Mouse (Mus musculus) hindbrain, embryonic 16.5 days (tissue): ENCODE measurements around the gene Nob1. TPM values are rescaled to one million over a fixed set of nuclear protein-coding genes. Genes with fewer than 3 reads are reported as not detected.

Source experiments
- ATAC-seq: fragments of 200-750 bp; cut with Nextera tagmentation; 2 replicates; pipeline ENCODE4 v1.8.0; 2017; ENCODE audit warnings: moderate TSS enrichment, moderate library complexity
- H3K27ac ChIP-seq: fragments of 300-500 bp; sonication (generic); 2 replicates; pipeline ENCODE4 v1.5.1; 2014; ENCODE audit warnings: low read depth, mild to moderate bottlenecking, control low read depth, low read length, moderate library complexity
- H3K27me3 ChIP-seq: fragments of 300-500 bp; sonication (generic); replicated peaks from 2 replicates; pipeline ENCODE4 v1.6.1; 2014; ENCODE audit warnings: low read length; ENCODE audit not compliant: control insufficient read depth, insufficient read depth
- H3K36me3 ChIP-seq: fragments of 300-500 bp; sonication (generic); 2 replicates; pipeline ENCODE4 v1.6.1; 2014; ENCODE audit warnings: mild to moderate bottlenecking, low read length, moderate library complexity, mixed read lengths; ENCODE audit not compliant: control insufficient read depth, insufficient read depth
- H3K4me1 ChIP-seq: fragments of 300-500 bp; sonication (generic); 2 replicates; pipeline ENCODE4 v1.6.1; 2014; ENCODE audit warnings: low read depth, low read length; ENCODE audit not compliant: control insufficient read depth, insufficient read depth
- H3K4me2 ChIP-seq: fragments of 300-500 bp; sonication (generic); 2 replicates; pipeline ENCODE4 v1.6.1; 2014; ENCODE audit warnings: mild to moderate bottlenecking, low read length, control low read depth, moderate library complexity
- H3K4me3 ChIP-seq: fragments of 300-500 bp; sonication (generic); 2 replicates; pipeline ENCODE4 v1.5.1; 2014; ENCODE audit warnings: mild to moderate bottlenecking, low read length, control low read depth, moderate library complexity
- H3K9ac ChIP-seq: fragments of 300-500 bp; sonication (generic); 2 replicates; pipeline ENCODE4 v1.6.1; 2014; ENCODE audit warnings: low read depth, mild to moderate bottlenecking, control low read depth, low read length, moderate library complexity
- H3K9me3 ChIP-seq: fragments of 300-500 bp; sonication (generic); 2 replicates; pipeline ENCODE4 v1.6.1; 2014; ENCODE audit warnings: mild to moderate bottlenecking, low read length, moderate library complexity; ENCODE audit not compliant: control insufficient read depth
- WGBS: fragments of 180-500 bp; shearing (Covaris S2); extraction: QIAGEN DNeasy Blood & Tissue Kit; methylation state at CpG from one replicate; pipeline ENCODE4 v1.1.7; 2014; 5-methylcytosine and 5-hydroxymethylcytosine counted together
- polyA plus RNA-seq: library from polyadenylated mRNA; unstranded; fragments of >200 nt; fragmentation: Nextera tagmentation; extraction: Ambion mirVana; gene quantifications from 2 replicates; pipeline ENCODE4 v1.2.1, GENCODE M21; 2015

The Nob1 gene
- polyA plus RNA-seq, result 64.2 and 65.2 TPM in 2 replicates

- H3K9ac ChIP-seq, result peak within 1 kb of the TSS; percentile 89
- H3K36me3 ChIP-seq, result peaks cover 18% of the 10 kb centered on the region; the same call in 1 of the 2 replicates
- H3K4me3 ChIP-seq, result peak within 1 kb of the TSS; percentile 90
- H3K27ac ChIP-seq, result peak within 1 kb of the TSS; percentile 70
- WGBS, result under 1% methylated on average over 50 of the region's 50 CpGs
- H3K4me1 ChIP-seq, result peaks cover 14% of the 10 kb centered on the region
- H3K4me2 ChIP-seq, result peak within 1 kb of the TSS; percentile 80
- no peaks in the 10 kb centered on the region for H3K27me3 ChIP-seq
- peak; percentile 99 for ATAC-seq
- no peaks in the 10 kb centered on the region for H3K9me3 ChIP-seq
Observed at GRCm38 (mm10) chr8:107424597-107425229, at the start of gene Nob1. Nob1 (minus strand) TSS chr8:107425051.

GRCm38 (mm10) chr8:107473369-107473768, 48.5 kb upstream of the Nob1 start:
- Histone ChIP-seq H3K36me3 (peaks cover 4% of the 10 kb centered on the region; the same call in 1 of the 2 replicates), H3K4me3 (no peak overlapping the region), H3K4me1 (no peaks in the 10 kb centered on the region), H3K27ac (no peak overlapping the region), H3K9me3 (no peaks in the 10 kb centered on the region), H3K9ac (no peak overlapping the region), H3K27me3 (no peaks in the 10 kb centered on the region), H3K4me2 (no peak overlapping the region)
- WGBS, result 88% methylated on average over 4 of the region's 4 CpGs
- ATAC-seq, result no peak

- no peak overlapping the region for H3K27ac ChIP-seq
- H3K4me2 ChIP-seq, result no peak overlapping the region
- H3K27me3 ChIP-seq, result no peaks in the 10 kb centered on the region
- H3K4me3 ChIP-seq, result no peak overlapping the region
- no peaks in the 10 kb centered on the region for H3K4me1 ChIP-seq
- H3K9ac ChIP-seq, result no peak overlapping the region
- WGBS, result 70% methylated on average over 10 of the region's 10 CpGs
- no peak for ATAC-seq
- H3K36me3 ChIP-seq, result peaks cover 4% of the 10 kb centered on the region; the same call in 1 of the 2 replicates
- H3K9me3 ChIP-seq, result no peaks in the 10 kb centered on the region
Observed at GRCm38 (mm10) chr8:107472403-107473100, 47.7 kb upstream of the Nob1 start.

GRCm38 (mm10) chr8:107470302-107470701, 45.5 kb upstream of the Nob1 start:
- Histone ChIP-seq H3K36me3 (peaks cover 4% of the 10 kb centered on the region; the same call in 1 of the 2 replicates), H3K4me3 (no peak overlapping the region), H3K9me3 (no peaks in the 10 kb centered on the region), H3K4me1 (no peaks in the 10 kb centered on the region), H3K4me2 (no peak overlapping the region), H3K9ac (no peak overlapping the region), H3K27me3 (no peaks in the 10 kb centered on the region), H3K27ac (no peak overlapping the region)
- no peak for ATAC-seq
- 69% methylated on average over 5 of the region's 5 CpGs for WGBS

GRCm38 (mm10) chr8:107468811-107469302, 44.0 kb upstream of the Nob1 start:
- H3K4me2 ChIP-seq, result no peak overlapping the region
- no peak for ATAC-seq
- no peak overlapping the region for H3K4me3 ChIP-seq
- no peaks in the 10 kb centered on the region for H3K4me1 ChIP-seq
- peaks cover 4% of the 10 kb centered on the region; the same call in 1 of the 2 replicates for H3K36me3 ChIP-seq
- WGBS, result 63% methylated on average over 8 of the region's 8 CpGs
- H3K27me3 ChIP-seq, result no peaks in the 10 kb centered on the region
- H3K27ac ChIP-seq, result no peak overlapping the region
- H3K9me3 ChIP-seq, result no peaks in the 10 kb centered on the region
- H3K9ac ChIP-seq, result no peak overlapping the region

- H3K4me3 ChIP-seq, result no peak overlapping the region
- no peak for ATAC-seq
- H3K27ac ChIP-seq, result no peak overlapping the region
- H3K36me3 ChIP-seq, result peaks cover 13% of the 10 kb centered on the region
- H3K9me3 ChIP-seq, result no peaks in the 10 kb centered on the region
- H3K4me2 ChIP-seq, result no peak overlapping the region
- WGBS, result 91% methylated on average over 5 of the region's 5 CpGs
- no peaks in the 10 kb centered on the region for H3K27me3 ChIP-seq
- H3K4me1 ChIP-seq, result no peaks in the 10 kb centered on the region
- no peak overlapping the region for H3K9ac ChIP-seq
Observed at GRCm38 (mm10) chr8:107466642-107467041, 41.8 kb upstream of the Nob1 start.

- H3K27me3 ChIP-seq, result no peaks in the 10 kb centered on the region
- peaks cover 20% of the 10 kb centered on the region for H3K36me3 ChIP-seq
- H3K4me3 ChIP-seq, result no peak overlapping the region
- no peak overlapping the region for H3K27ac ChIP-seq
- no peak for ATAC-seq
- no peak overlapping the region for H3K9ac ChIP-seq
- 69% methylated on average over 3 of the region's 3 CpGs for WGBS
- no peak overlapping the region for H3K4me2 ChIP-seq
- H3K4me1 ChIP-seq, result no peaks in the 10 kb centered on the region
- H3K9me3 ChIP-seq, result no peaks in the 10 kb centered on the region
Observed at GRCm38 (mm10) chr8:107465332-107465990, 40.6 kb upstream of the Nob1 start.

GRCm38 (mm10) chr8:107462423-107462822, 37.6 kb upstream of the Nob1 start:
- Histone ChIP-seq H3K9ac (no peak overlapping the region), H3K27ac (no peak overlapping the region), H3K27me3 (no peaks in the 10 kb centered on the region), H3K4me1 (no peaks in the 10 kb centered on the region), H3K4me2 (no peak overlapping the region), H3K9me3 (no peaks in the 10 kb centered on the region), H3K36me3 (peaks cover 25% of the 10 kb centered on the region), H3K4me3 (no peak overlapping the region)
- 91% methylated on average over 5 of the region's 5 CpGs for WGBS
- ATAC-seq, result no peak

- Histone ChIP-seq H3K9me3 (no peaks in the 10 kb centered on the region), H3K9ac (no peak overlapping the region), H3K4me1 (no peaks in the 10 kb centered on the region), H3K27me3 (no peaks in the 10 kb centered on the region), H3K27ac (no peak overlapping the region), H3K4me2 (no peak overlapping the region), H3K36me3 (peaks cover 28% of the 10 kb centered on the region), H3K4me3 (no peak overlapping the region)
- ATAC-seq, result no peak
- 89% methylated on average over 6 of the region's 6 CpGs for WGBS
Observed at GRCm38 (mm10) chr8:107458281-107458680, 33.4 kb upstream of the Nob1 start.
